Mouse (Mus musculus): ENCODE data around the gene Il10. TPM values are rescaled to one million over a fixed set of nuclear protein-coding genes. Genes with fewer than 3 reads are reported as not detected.
"Not testable (repeated sequence)": the region's sequence is repeated elsewhere in the genome, so short reads cannot be mapped to it uniquely, and the experiment has no call there.

Il10 gene
- polyA plus RNA-seq, 1 experiment from 2014 or later = not detected

- ATAC-seq (ENCODE audit: low FRiP score) = no peak
- Histone ChIP-seq H3K9me3 (ENCODE audit: control insufficient read depth, low read length) (no peaks in the 10 kb centered on the region), H3K4me1 (replicated peaks; ENCODE audit: control insufficient read depth, insufficient read depth, low read length) (no peaks in the 10 kb centered on the region), H3K27me3 (ENCODE audit: control insufficient read depth, insufficient read depth, low read length) (no peaks in the 10 kb centered on the region), H3K27ac (no peak overlapping the region), H3K4me2 (replicated peaks) (no peak overlapping the region), H3K4me3 (replicated peaks; ENCODE audit: low read length) (no peak overlapping the region), H3K36me3 (replicated peaks; ENCODE audit: control insufficient read depth, insufficient read depth) (no peaks in the 10 kb centered on the region), H3K9ac (no peak overlapping the region)
- DNase-seq (ENCODE audit: low spot score) = no peak
- 91% methylated on average over 5 of the region's 5 CpGs for WGBS
Observed at GRCm38 (mm10) chr1:131013926-131014325, 5.7 kb upstream of the Il10 start.

- Histone ChIP-seq H3K27ac (no peak overlapping the region), H3K36me3 (replicated peaks; ENCODE audit: control insufficient read depth, insufficient read depth) (no peaks in the 10 kb centered on the region), H3K9ac (no peak overlapping the region), H3K4me1 (replicated peaks; ENCODE audit: control insufficient read depth, insufficient read depth, low read length) (no peaks in the 10 kb centered on the region), H3K4me2 (replicated peaks) (no peak overlapping the region), H3K9me3 (ENCODE audit: control insufficient read depth, low read length) (no peaks in the 10 kb centered on the region), H3K4me3 (replicated peaks; ENCODE audit: low read length) (no peak overlapping the region), H3K27me3 (ENCODE audit: control insufficient read depth, insufficient read depth, low read length) (no peaks in the 10 kb centered on the region)
- 96% methylated on average over 6 of the region's 6 CpGs for WGBS
- no peak for ATAC-seq (ENCODE audit: low FRiP score)
- no peak for DNase-seq (ENCODE audit: low spot score)
Observed at GRCm38 (mm10) chr1:131015281-131015680, 4.4 kb upstream of the Il10 start.

GRCm38 (mm10) chr1:131015879-131016278 lies 3.8 kb upstream of the Il10 start:
- no peak overlapping the region for H3K4me2 ChIP-seq (replicated peaks)
- ATAC-seq (ENCODE audit: low FRiP score) (no peak), DNase-seq (ENCODE audit: low spot score) (no peak)
- 95% methylated on average over 7 of the region's 7 CpGs for WGBS
- no peak overlapping the region for H3K9ac ChIP-seq
- H3K27me3 ChIP-seq (ENCODE audit: control insufficient read depth, insufficient read depth, low read length) = no peaks in the 10 kb centered on the region
- no peaks in the 10 kb centered on the region for H3K36me3 ChIP-seq (replicated peaks; ENCODE audit: control insufficient read depth, insufficient read depth)
- no peak overlapping the region for H3K4me3 ChIP-seq (replicated peaks; ENCODE audit: low read length)
- H3K9me3 ChIP-seq (ENCODE audit: control insufficient read depth, low read length) = no peaks in the 10 kb centered on the region
- H3K27ac ChIP-seq = no peak overlapping the region
- no peaks in the 10 kb centered on the region for H3K4me1 ChIP-seq (replicated peaks; ENCODE audit: control insufficient read depth, insufficient read depth, low read length)

GRCm38 (mm10) chr1:131020425-131021310 lies 1.0 kb downstream of the Il10 start:
- no peaks in the 10 kb centered on the region for H3K4me1 ChIP-seq (replicated peaks; ENCODE audit: control insufficient read depth, insufficient read depth, low read length)
- WGBS = 56% methylated on average over 12 of the region's 12 CpGs
- no peak overlapping the region for H3K4me3 ChIP-seq (replicated peaks; ENCODE audit: low read length)
- no peak overlapping the region for H3K4me2 ChIP-seq (replicated peaks)
- no peaks in the 10 kb centered on the region for H3K9me3 ChIP-seq (ENCODE audit: control insufficient read depth, low read length)
- ATAC-seq (ENCODE audit: low FRiP score) = no peak
- H3K9ac ChIP-seq = no peak overlapping the region
- H3K27ac ChIP-seq = no peak overlapping the region
- DNase-seq (ENCODE audit: low spot score) = no peak
- no peaks in the 10 kb centered on the region for H3K27me3 ChIP-seq (ENCODE audit: control insufficient read depth, insufficient read depth, low read length)
- H3K36me3 ChIP-seq (replicated peaks; ENCODE audit: control insufficient read depth, insufficient read depth) = no peaks in the 10 kb centered on the region

DNA sequence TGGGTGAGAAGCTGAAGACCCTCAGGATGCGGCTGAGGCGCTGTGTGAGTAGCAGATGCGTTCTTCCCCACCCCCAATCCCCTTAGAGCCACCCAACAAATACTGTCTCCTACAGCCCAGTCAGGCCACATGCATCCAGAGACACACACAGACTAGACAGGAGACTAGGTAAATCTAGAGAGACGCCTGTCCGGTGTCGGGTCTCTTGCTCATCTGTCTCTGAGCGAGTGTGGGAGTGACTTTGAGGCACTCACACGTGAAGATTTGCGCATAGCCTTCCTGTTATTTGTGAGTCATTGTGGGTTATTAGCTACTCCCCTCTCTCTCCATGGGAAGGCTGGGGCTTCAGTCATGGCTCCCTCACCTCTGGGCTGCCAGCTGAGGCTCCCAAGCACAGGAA lies 1.8 kb downstream of the Il10 start:
- no peak for DNase-seq (ENCODE audit: low spot score)
- H3K9ac ChIP-seq = no peak overlapping the region
- H3K27ac ChIP-seq = no peak overlapping the region
- no peaks in the 10 kb centered on the region for H3K27me3 ChIP-seq (ENCODE audit: control insufficient read depth, insufficient read depth, low read length)
- H3K36me3 ChIP-seq (replicated peaks; ENCODE audit: control insufficient read depth, insufficient read depth) = no peaks in the 10 kb centered on the region
- no peak overlapping the region for H3K4me3 ChIP-seq (replicated peaks; ENCODE audit: low read length)
- ATAC-seq (ENCODE audit: low FRiP score) = no peak
- H3K4me2 ChIP-seq (replicated peaks) = no peak overlapping the region
- no peaks in the 10 kb centered on the region for H3K4me1 ChIP-seq (replicated peaks; ENCODE audit: control insufficient read depth, insufficient read depth, low read length)
- 80% methylated on average over 9 of the region's 9 CpGs for WGBS
- H3K9me3 ChIP-seq (ENCODE audit: control insufficient read depth, low read length) = no peaks in the 10 kb centered on the region

GRCm38 (mm10) chr1:131021900-131022590 lies 2.4 kb downstream of the Il10 start:
- Histone ChIP-seq H3K27ac (no peak overlapping the region), H3K27me3 (ENCODE audit: control insufficient read depth, insufficient read depth, low read length) (no peaks in the 10 kb centered on the region), H3K4me2 (replicated peaks) (no peak overlapping the region), H3K4me3 (replicated peaks; ENCODE audit: low read length) (no peak overlapping the region), H3K4me1 (replicated peaks; ENCODE audit: control insufficient read depth, insufficient read depth, low read length) (no peaks in the 10 kb centered on the region), H3K9ac (no peak overlapping the region), H3K36me3 (replicated peaks; ENCODE audit: control insufficient read depth, insufficient read depth) (no peaks in the 10 kb centered on the region), H3K9me3 (ENCODE audit: control insufficient read depth, low read length) (no peaks in the 10 kb centered on the region)
- WGBS = 84% methylated on average over 11 of the region's 11 CpGs
- no peak for ATAC-seq (ENCODE audit: low FRiP score)
- no peak for DNase-seq (ENCODE audit: low spot score)

GRCm38 (mm10) chr1:131022591-131023249 lies 3.1 kb downstream of the Il10 start:
- Histone ChIP-seq H3K9me3 (ENCODE audit: control insufficient read depth, low read length) (no peaks in the 10 kb centered on the region), H3K27ac (no peak overlapping the region), H3K27me3 (ENCODE audit: control insufficient read depth, insufficient read depth, low read length) (no peaks in the 10 kb centered on the region), H3K4me1 (replicated peaks; ENCODE audit: control insufficient read depth, insufficient read depth, low read length) (no peaks in the 10 kb centered on the region), H3K36me3 (replicated peaks; ENCODE audit: control insufficient read depth, insufficient read depth) (no peaks in the 10 kb centered on the region), H3K9ac (no peak overlapping the region), H3K4me3 (replicated peaks; ENCODE audit: low read length) (no peak overlapping the region), H3K4me2 (replicated peaks) (no peak overlapping the region)
- no peak for DNase-seq (ENCODE audit: low spot score)
- WGBS = 78% methylated on average over 5 of the region's 5 CpGs
- no peak for ATAC-seq (ENCODE audit: low FRiP score)

DNA sequence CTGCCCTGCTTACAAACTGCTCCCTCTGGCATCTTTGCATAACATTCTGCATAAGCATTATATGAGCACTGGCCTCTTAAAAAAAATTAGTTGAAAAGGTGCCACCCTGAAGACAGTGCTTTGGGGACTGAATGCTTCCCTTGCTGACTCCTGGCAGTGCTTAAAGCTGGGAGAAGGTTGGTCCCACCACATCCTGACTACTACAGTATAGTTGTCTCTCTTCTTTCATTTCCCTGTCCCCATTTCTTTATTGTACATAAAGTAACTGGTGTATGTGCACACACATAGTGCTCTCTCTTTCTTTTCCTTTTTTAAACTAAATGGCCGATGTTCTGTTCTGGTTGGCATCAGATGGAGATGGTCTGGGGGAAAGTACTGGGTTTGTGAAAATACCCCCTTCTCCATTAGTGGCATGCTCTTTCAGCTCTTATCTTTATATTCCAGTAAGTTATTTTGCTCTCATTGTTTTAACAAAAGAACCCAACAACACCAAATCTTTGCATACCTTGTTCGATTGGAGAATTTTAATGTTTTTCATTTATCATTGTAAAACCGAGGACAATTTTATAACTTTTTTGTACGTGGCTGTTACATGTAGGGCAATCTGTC lies 3.7 kb downstream of the Il10 start:
- WGBS = 86% methylated on average over 4 of the region's 4 CpGs
- H3K36me3 ChIP-seq (replicated peaks; ENCODE audit: control insufficient read depth, insufficient read depth); H3K9me3 ChIP-seq (ENCODE audit: control insufficient read depth, low read length): not testable (repeated sequence)

More for the DNA sequence above, 3.7 kb downstream of the Il10 start:
- H3K9ac ChIP-seq; ATAC-seq (ENCODE audit: low FRiP score); H3K27ac ChIP-seq; H3K4me1 ChIP-seq (replicated peaks; ENCODE audit: control insufficient read depth, insufficient read depth, low read length); H3K4me2 ChIP-seq (replicated peaks); H3K4me3 ChIP-seq (replicated peaks; ENCODE audit: low read length); DNase-seq (ENCODE audit: low spot score); H3K27me3 ChIP-seq (ENCODE audit: control insufficient read depth, insufficient read depth, low read length): not testable (repeated sequence)
